Mouse (Mus musculus): Measurements from ENCODE around the gene Mip. TPM values are rescaled to one million over a fixed set of nuclear protein-coding genes. Genes with fewer than 3 reads are reported as not detected.
"Not testable (repeated sequence)": the region's sequence is repeated elsewhere in the genome, so short reads cannot be mapped to it uniquely, and the experiment has no call there.

The Mip gene
- polyA plus RNA-seq, 1 experiment from 2014 or later, result 0.13 TPM

DNA sequence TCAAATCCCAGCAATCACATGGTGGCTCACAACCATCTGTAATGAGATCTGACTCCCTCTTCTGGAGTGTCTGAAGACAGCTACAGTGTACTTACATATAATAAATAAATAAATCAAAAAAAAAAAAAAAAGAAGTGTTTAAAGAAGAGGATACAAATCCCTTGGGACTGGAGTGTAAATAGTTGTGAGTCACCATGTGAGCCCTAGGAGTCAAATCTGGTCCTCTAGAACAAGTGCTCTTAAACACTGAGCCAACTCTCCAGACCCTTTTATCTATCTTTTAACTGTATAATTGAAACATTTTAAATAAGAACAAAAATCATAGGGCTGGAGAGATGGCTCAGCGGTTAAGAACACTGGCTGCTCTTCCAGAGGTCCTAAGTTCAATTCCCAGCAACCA lies 49.7 kb downstream of the Mip start:
- not testable (repeated sequence) for H3K4me2 ChIP-seq (replicated peaks); H3K27me3 ChIP-seq; H3K4me1 ChIP-seq; H3K9me3 ChIP-seq; H3K27ac ChIP-seq (replicated peaks); ATAC-seq (ENCODE audit: low FRiP score, low read depth); H3K4me3 ChIP-seq; H3K9ac ChIP-seq (replicated peaks)
- 100% methylated on average over 1 of the region's 1 CpGs for WGBS
- H3K36me3 ChIP-seq, result peaks cover 23% of the 10 kb centered on the region

DNA sequence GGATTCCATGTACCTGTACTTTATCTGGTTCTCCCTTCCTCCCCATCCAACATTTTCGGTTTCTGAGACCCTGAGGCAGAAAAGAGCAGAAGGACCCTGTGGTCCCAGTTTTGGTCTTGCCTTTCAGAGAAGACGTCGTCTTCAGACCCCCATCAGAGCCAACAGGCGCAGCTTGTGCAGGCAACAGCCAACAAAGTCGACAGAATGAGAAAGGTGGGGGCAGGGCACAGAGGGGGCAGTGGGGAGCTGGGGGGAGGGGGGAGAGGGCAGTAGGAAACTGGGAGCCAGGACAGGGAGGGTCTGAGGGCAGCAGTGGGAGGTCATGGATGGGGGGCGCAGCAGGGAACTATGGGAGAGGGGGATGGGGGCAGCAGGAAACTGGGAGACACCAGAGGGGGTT lies 52.5 kb downstream of the Mip start:
- Histone ChIP-seq H3K4me2 (replicated peaks) (no peak overlapping the region), H3K9ac (replicated peaks) (no peak overlapping the region), H3K9me3 (no peaks in the 10 kb centered on the region), H3K4me1 (no peaks in the 10 kb centered on the region), H3K27me3 (no peaks in the 10 kb centered on the region), H3K4me3 (no peak overlapping the region), H3K27ac (replicated peaks) (no peak overlapping the region), H3K36me3 (peaks cover 50% of the 10 kb centered on the region)
- ATAC-seq (ENCODE audit: low FRiP score, low read depth), result no peak
- 64% methylated on average over 6 of the region's 6 CpGs for WGBS

DNA sequence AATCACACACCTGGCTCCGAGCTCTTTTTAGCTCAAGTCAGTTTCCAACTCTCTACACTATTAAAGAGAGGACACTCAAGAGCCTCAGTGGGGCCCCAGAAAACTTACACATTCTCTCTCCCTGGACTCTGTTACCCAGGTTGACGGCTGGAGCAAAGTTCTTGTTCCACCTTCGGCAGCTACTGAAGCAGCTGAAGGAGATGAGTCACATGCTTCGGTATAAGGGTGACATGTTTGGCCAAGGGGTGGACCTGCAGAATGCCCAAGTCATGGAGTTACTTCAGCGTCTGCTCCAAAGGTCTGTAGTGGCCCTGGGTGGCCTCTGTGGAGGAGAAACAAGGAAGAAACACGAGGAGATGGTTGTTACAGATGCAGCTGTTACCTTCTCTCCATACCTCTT lies 55.3 kb downstream of the Mip start:
- Histone ChIP-seq H3K4me2 (replicated peaks) (no peak overlapping the region), H3K4me3 (no peak overlapping the region), H3K27me3 (no peaks in the 10 kb centered on the region), H3K36me3 (peaks cover 71% of the 10 kb centered on the region), H3K4me1 (no peaks in the 10 kb centered on the region), H3K27ac (replicated peaks) (no peak overlapping the region), H3K9ac (replicated peaks) (no peak overlapping the region), H3K9me3 (no peaks in the 10 kb centered on the region)
- 93% methylated on average over 6 of the region's 6 CpGs for WGBS
- ATAC-seq (ENCODE audit: low FRiP score, low read depth), result no peak

Other genes starting within 250 kb of the Mip start
- gene Hsd17b6, start 218.2 kb upstream of the Mip start, polyA plus RNA-seq (2016; fragmentation: Nextera tagmentation; extraction: Ambion mirVana), result not detected in 2 replicates
- 72.6 and 76.9 TPM in 2 replicates for gene Prim1, start 210.7 kb upstream of the Mip start, polyA plus RNA-seq (2016; fragmentation: Nextera tagmentation; extraction: Ambion mirVana)
- gene Naca, start 190.3 kb upstream of the Mip start, polyA plus RNA-seq (2016; fragmentation: Nextera tagmentation; extraction: Ambion mirVana), result 716 and 742 TPM in 2 replicates
- gene Ptges3, start 166.9 kb upstream of the Mip start, polyA plus RNA-seq (2016; fragmentation: Nextera tagmentation; extraction: Ambion mirVana), result 545 and 553 TPM in 2 replicates
- gene Atp5b, start 142.6 kb upstream of the Mip start, polyA plus RNA-seq (2016; fragmentation: Nextera tagmentation; extraction: Ambion mirVana), result 1,976 and 1,998 TPM in 2 replicates
- 14.1 and 16.0 TPM in 2 replicates for gene Baz2a, start 134.3 kb upstream of the Mip start, polyA plus RNA-seq (2016; fragmentation: Nextera tagmentation; extraction: Ambion mirVana)
- gene Rbms2, start 45.5 kb upstream of the Mip start, polyA plus RNA-seq (2016; fragmentation: Nextera tagmentation; extraction: Ambion mirVana), result 19.6 and 21.6 TPM in 2 replicates
- gene Gls2, start 31.4 kb upstream of the Mip start, polyA plus RNA-seq (2016; fragmentation: Nextera tagmentation; extraction: Ambion mirVana), result 0.71 and 0.91 TPM in 2 replicates
- gene Spryd4, start 14.0 kb upstream of the Mip start, polyA plus RNA-seq (2016; fragmentation: Nextera tagmentation; extraction: Ambion mirVana), result 21.4 and 24.1 TPM in 2 replicates
- 54.9 and 58.4 TPM in 2 replicates for gene Timeless, start 6.2 kb downstream of the Mip start, polyA plus RNA-seq (2016; fragmentation: Nextera tagmentation; extraction: Ambion mirVana)
- gene Apon, start 28.3 kb downstream of the Mip start, polyA plus RNA-seq (2016; fragmentation: Nextera tagmentation; extraction: Ambion mirVana), result 0.21 and 0.92 TPM in 2 replicates
- gene Apof, start 42.8 kb downstream of the Mip start, polyA plus RNA-seq (2016; fragmentation: Nextera tagmentation; extraction: Ambion mirVana), result not detected in 2 replicates
- 23.8 and 24.1 TPM in 2 replicates for gene Stat2, start 44.7 kb downstream of the Mip start, polyA plus RNA-seq (2016; fragmentation: Nextera tagmentation; extraction: Ambion mirVana)
- not detected in 2 replicates for gene Il23a, start 72.9 kb downstream of the Mip start, polyA plus RNA-seq (2016; fragmentation: Nextera tagmentation; extraction: Ambion mirVana)
- gene Pan2, start 77.5 kb downstream of the Mip start, polyA plus RNA-seq (2016; fragmentation: Nextera tagmentation; extraction: Ambion mirVana), result 39.8 and 41.7 TPM in 2 replicates
- gene Cnpy2, start 96.6 kb downstream of the Mip start, polyA plus RNA-seq (2016; fragmentation: Nextera tagmentation; extraction: Ambion mirVana), result 219 and 220 TPM in 2 replicates
- 205 and 209 TPM in 2 replicates for gene Cs, start 111.9 kb downstream of the Mip start, polyA plus RNA-seq (2016; fragmentation: Nextera tagmentation; extraction: Ambion mirVana)
- gene Coq10a, start 143.2 kb downstream of the Mip start, polyA plus RNA-seq (2016; fragmentation: Nextera tagmentation; extraction: Ambion mirVana), result 28.6 and 33.6 TPM in 2 replicates
- gene Ankrd52, start 151.3 kb downstream of the Mip start, polyA plus RNA-seq (2016; fragmentation: Nextera tagmentation; extraction: Ambion mirVana), result 12.9 and 13.5 TPM in 2 replicates
- not detected in 2 replicates for gene Slc39a5, start 175.4 kb downstream of the Mip start, polyA plus RNA-seq (2016; fragmentation: Nextera tagmentation; extraction: Ambion mirVana)
- gene Nabp2, start 185.7 kb downstream of the Mip start, polyA plus RNA-seq (2016; fragmentation: Nextera tagmentation; extraction: Ambion mirVana), result 127 and 147 TPM in 2 replicates
- 57.6 and 60.7 TPM in 2 replicates for gene Rnf41, start 185.8 kb downstream of the Mip start, polyA plus RNA-seq (2016; fragmentation: Nextera tagmentation; extraction: Ambion mirVana)
- 188 and 202 TPM in 2 replicates for gene Smarcc2, start 233.4 kb downstream of the Mip start, polyA plus RNA-seq (2016; fragmentation: Nextera tagmentation; extraction: Ambion mirVana)

All from midbrain, embryonic 12.5 days (tissue).